Mouse (Mus musculus) liver (tissue): ENCODE measurements around the gene Zfp472.
"Not testable (repeated sequence)": the region's sequence is repeated elsewhere in the genome, so short reads cannot be mapped to it uniquely, and the experiment has no call there.

Experiments
- DNase-seq: peaks from one replicate; pipeline ENCODE4 v3.0.0-alpha.2; 2020; ENCODE audit warnings: mixed read lengths

Zfp472 gene

GRCm38 (mm10) chr17:33020434-33020833 lies 54.8 kb downstream of the Zfp472 start:
- DNase-seq: not testable (repeated sequence)
